Mouse (Mus musculus): Measurements from ENCODE around the gene Itga6.

GRCm38 (mm10) chr2:71834371-71834770 lies 89.0 kb downstream of the Itga6 start:
- TF ChIP-seq POLR2A (IDR thresholded peaks at IDR 0.05; ENCODE audit: extremely low read depth, insufficient read depth, low read length) (no peak), CTCF (IDR thresholded peaks at IDR 0.05; ENCODE audit: low read depth, low read length) (no peak)
